Mouse (Mus musculus) C2C12 (cell line): Measurements from ENCODE around the gene Eif4b.

Experiments
- CEBPB ChIP-seq: IDR thresholded peaks from one replicate; pipeline ENCODE4 v1.6.1; 2011; ENCODE audit warnings: low read depth, mild to moderate bottlenecking, control low read depth, moderate library complexity
- CTCF ChIP-seq: IDR thresholded peaks from one replicate; pipeline ENCODE4 v1.5.1; 2011; ENCODE audit not compliant: control insufficient read depth, insufficient read depth, insufficient read length
- MAX ChIP-seq: IDR thresholded peaks from one replicate; pipeline ENCODE4 v1.6.1; 2011; ENCODE audit warnings: mild to moderate bottlenecking, control low read depth
- MYOD1 ChIP-seq: IDR thresholded peaks from one replicate; pipeline ENCODE4 v1.6.1; 2011; ENCODE audit warnings: low read depth; ENCODE audit not compliant: control insufficient read depth, insufficient read length
- MYOG ChIP-seq: IDR thresholded peaks from one replicate; pipeline ENCODE4 v1.6.1; 2011; ENCODE audit not compliant: control insufficient read depth, insufficient read length; ENCODE audit errors: extremely low read depth
- USF1 ChIP-seq: IDR thresholded peaks from one replicate; pipeline ENCODE4 v1.6.1; 2011; ENCODE audit warnings: low read depth, mild to moderate bottlenecking, control low read depth, moderate library complexity

DNA sequence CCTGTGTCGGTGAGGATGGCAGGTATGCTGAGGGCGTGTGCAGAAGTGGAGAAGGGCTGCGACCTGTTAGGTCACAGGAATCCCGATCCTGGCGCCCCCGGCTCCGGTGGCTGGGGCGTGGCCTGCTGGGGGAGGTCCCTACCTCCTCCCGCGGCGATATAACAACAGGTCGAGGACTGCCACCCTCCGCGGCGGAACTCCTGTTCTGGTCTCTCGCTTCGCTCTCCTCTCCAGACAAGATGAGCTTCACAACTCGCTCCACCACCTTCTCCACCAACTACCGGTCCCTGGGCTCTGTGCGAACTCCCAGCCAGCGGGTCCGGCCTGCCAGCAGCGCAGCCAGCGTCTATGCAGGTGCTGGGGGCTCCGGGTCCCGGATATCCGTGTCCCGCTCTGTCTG lies 45.5 kb upstream of the Eif4b start, which contains the start of gene Krt18:
- no peak for TF ChIP-seq MYOD1
- TF ChIP-seq MAX: no peak
- no peak for TF ChIP-seq CTCF
- no peak for TF ChIP-seq USF1
- no peak for TF ChIP-seq CEBPB
- TF ChIP-seq MYOG: no peak
